Mouse (Mus musculus) liver, adult 10 weeks (tissue): ENCODE data around the gene Gpatch1. TPM values are rescaled to one million over a fixed set of nuclear protein-coding genes. Genes with fewer than 3 reads are reported as not detected.

Experiments
- polyA plus RNA-seq: library from polyadenylated mRNA; stranded (reverse); fragments of 350-450 nt; fragmentation: Illumina TruSeq; extraction: RNeasy Lipid Tissue Mini Kit (QIAGEN cat#74804); gene quantifications from one replicate; pipeline ENCODE4 v1.2.3, GENCODE M21; 2014; ENCODE audit warnings: low read depth, low replicate concordance

The Gpatch1 gene
- 4.3 TPM for polyA plus RNA-seq

GRCm38 (mm10) chr7:35317729-35318609 lies at the start of gene Gpatch1:
Gene Gpatch1 (minus strand): TSS chr7:35318440.

GRCm38 (mm10) chr7:35333692-35334526 lies 15.7 kb upstream of the Gpatch1 start, which contains the start of gene Rhpn2:
Gene Rhpn2 (plus strand): TSS chr7:35334170.

Other genes with a start within 250 kb of the Gpatch1 start
- 67.4 TPM for gene Cebpa, start 199.1 kb downstream of the Gpatch1 start, polyA plus RNA-seq
- not detected for gene Slc7a10, start 132.1 kb downstream of the Gpatch1 start, polyA plus RNA-seq
- 1.7 TPM for gene Lrp3, start 102.9 kb downstream of the Gpatch1 start, polyA plus RNA-seq
- gene Rhpn2, start 15.7 kb upstream of the Gpatch1 start, polyA plus RNA-seq, result 13.3 TPM
- 0.87 TPM for gene Faap24, start 78.4 kb upstream of the Gpatch1 start, polyA plus RNA-seq
- 4.0 TPM for gene Cep89, start 78.6 kb upstream of the Gpatch1 start, polyA plus RNA-seq
- gene Slc7a9, start 130.4 kb upstream of the Gpatch1 start, polyA plus RNA-seq, result not detected
- gene Tdrd12, start 219.3 kb upstream of the Gpatch1 start, polyA plus RNA-seq, result not detected
- 170 TPM for gene Nudt19, start 237.9 kb upstream of the Gpatch1 start, polyA plus RNA-seq